Mouse (Mus musculus): ENCODE data around the gene Itpr2. TPM values are rescaled to one million over a fixed set of nuclear protein-coding genes. Genes with fewer than 3 reads are reported as not detected.

Itpr2 gene
- polyA plus RNA-seq, 1 experiment from 2014 or later, result 33.6 TPM

DNA sequence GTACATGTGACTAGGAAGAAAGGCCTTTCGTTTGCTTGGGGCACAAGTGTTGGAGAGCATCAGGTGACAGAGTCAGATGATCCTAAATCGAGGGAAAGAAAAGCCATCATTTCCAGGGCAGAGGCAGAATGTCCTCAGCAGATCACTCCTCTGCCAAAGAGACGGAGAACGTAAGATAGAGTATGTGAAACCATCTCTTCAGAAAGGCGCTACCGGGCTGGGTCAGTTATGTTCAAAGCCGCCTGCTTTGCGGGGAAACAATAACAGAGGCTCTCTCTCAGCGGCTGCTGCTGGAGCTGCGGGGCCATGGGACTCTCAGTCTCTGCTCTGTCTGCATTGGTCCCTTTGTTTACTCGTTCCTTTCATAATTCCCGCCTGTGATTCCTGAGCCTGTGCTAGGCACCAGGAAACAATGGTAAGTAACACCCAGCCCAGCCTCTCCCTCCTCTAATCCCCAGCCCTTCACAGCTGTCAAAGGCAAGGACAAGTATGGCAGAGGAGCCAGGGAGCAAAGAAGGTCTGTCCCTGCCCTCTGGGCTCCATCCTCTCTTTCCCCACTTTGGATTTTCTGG is 387.2 kb downstream of the Itpr2 start:
- H3K27me3 ChIP-seq (ENCODE audit: control insufficient read depth, insufficient read depth, low read length), result no peaks in the 10 kb centered on the region
- H3K4me2 ChIP-seq, result no peak overlapping the region; the same call in 1 of the 2 replicates
- WGBS (ENCODE audit: insufficient replicate concordance), result 26% methylated on average over 12 of the region's 12 CpGs
- H3K27ac ChIP-seq (ENCODE audit: low read depth, low read length), result no peak overlapping the region
- no peak overlapping the region for H3K4me3 ChIP-seq (ENCODE audit: low read depth, low read length)
- H3K9me3 ChIP-seq (replicated peaks; ENCODE audit: control insufficient read depth, low read length), result no peaks in the 10 kb centered on the region
- H3K36me3 ChIP-seq (ENCODE audit: control insufficient read depth, insufficient read depth, low read length), result no peaks in the 10 kb centered on the region
- no peak overlapping the region for H3K9ac ChIP-seq (ENCODE audit: low read depth, low read length)
- 0 out of 2 replicates have a peak, but pooled peaks cover 2% of the 10 kb centered on the region for H3K4me1 ChIP-seq (ENCODE audit: control insufficient read depth, insufficient read depth, low read length)
- no peak for ATAC-seq (replicated peaks; ENCODE audit: insufficient number of reproducible peaks, low FRiP score, low TSS enrichment)

DNA sequence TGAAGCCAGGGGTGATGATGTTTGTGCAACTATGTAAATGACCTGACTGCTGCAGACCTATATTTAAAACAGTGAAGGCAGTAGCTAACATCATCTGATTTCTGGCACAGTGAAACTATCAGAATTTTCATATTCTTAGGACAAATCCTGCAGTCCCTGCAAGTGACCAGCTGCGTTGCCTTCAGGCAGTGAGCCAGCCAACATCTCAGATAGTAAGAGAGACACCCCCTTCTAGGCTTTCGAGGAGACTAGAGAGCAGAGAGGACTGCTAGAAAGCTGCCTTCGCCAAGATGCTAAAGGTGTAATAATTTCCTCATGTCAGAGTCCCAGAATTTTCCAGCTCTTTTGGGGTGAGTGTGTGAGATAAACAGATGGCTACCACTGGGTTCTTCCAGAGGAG is 388.0 kb downstream of the Itpr2 start:
- H3K27me3 ChIP-seq (ENCODE audit: control insufficient read depth, insufficient read depth, low read length), result no peaks in the 10 kb centered on the region
- H3K9me3 ChIP-seq (replicated peaks; ENCODE audit: control insufficient read depth, low read length), result no peaks in the 10 kb centered on the region
- no peak overlapping the region for H3K4me3 ChIP-seq (ENCODE audit: low read depth, low read length)
- H3K4me2 ChIP-seq, result no peak overlapping the region
- 69% methylated on average over 3 of the region's 3 CpGs for WGBS (ENCODE audit: insufficient replicate concordance)
- H3K4me1 ChIP-seq (ENCODE audit: control insufficient read depth, insufficient read depth, low read length), result 0 out of 2 replicates have a peak, but pooled peaks cover 2% of the 10 kb centered on the region
- H3K36me3 ChIP-seq (ENCODE audit: control insufficient read depth, insufficient read depth, low read length), result no peaks in the 10 kb centered on the region
- no peak for ATAC-seq (replicated peaks; ENCODE audit: insufficient number of reproducible peaks, low FRiP score, low TSS enrichment)
- no peak overlapping the region for H3K27ac ChIP-seq (ENCODE audit: low read depth, low read length)
- H3K9ac ChIP-seq (ENCODE audit: low read depth, low read length), result no peak overlapping the region

GRCm38 (mm10) chr6:146113085-146113484 is 388.9 kb downstream of the Itpr2 start:
- H3K4me2 ChIP-seq, result no peak overlapping the region
- WGBS (ENCODE audit: insufficient replicate concordance), result 91% methylated on average over 4 of the region's 4 CpGs
- ATAC-seq (replicated peaks; ENCODE audit: insufficient number of reproducible peaks, low FRiP score, low TSS enrichment), result no peak
- H3K27me3 ChIP-seq (ENCODE audit: control insufficient read depth, insufficient read depth, low read length), result no peaks in the 10 kb centered on the region
- 0 out of 2 replicates have a peak, but pooled peaks cover 2% of the 10 kb centered on the region for H3K4me1 ChIP-seq (ENCODE audit: control insufficient read depth, insufficient read depth, low read length)
- H3K36me3 ChIP-seq (ENCODE audit: control insufficient read depth, insufficient read depth, low read length), result no peaks in the 10 kb centered on the region
- H3K4me3 ChIP-seq (ENCODE audit: low read depth, low read length), result no peak overlapping the region
- H3K9ac ChIP-seq (ENCODE audit: low read depth, low read length), result no peak overlapping the region
- no peak overlapping the region for H3K27ac ChIP-seq (ENCODE audit: low read depth, low read length)
- H3K9me3 ChIP-seq (replicated peaks; ENCODE audit: control insufficient read depth, low read length), result no peaks in the 10 kb centered on the region

- no peaks in the 10 kb centered on the region for H3K36me3 ChIP-seq (ENCODE audit: control insufficient read depth, insufficient read depth, low read length)
- 48% methylated on average over 7 of the region's 7 CpGs for WGBS (ENCODE audit: insufficient replicate concordance)
Measured at GRCm38 (mm10) chr6:146112211-146112610, 389.8 kb downstream of the Itpr2 start.

DNA sequence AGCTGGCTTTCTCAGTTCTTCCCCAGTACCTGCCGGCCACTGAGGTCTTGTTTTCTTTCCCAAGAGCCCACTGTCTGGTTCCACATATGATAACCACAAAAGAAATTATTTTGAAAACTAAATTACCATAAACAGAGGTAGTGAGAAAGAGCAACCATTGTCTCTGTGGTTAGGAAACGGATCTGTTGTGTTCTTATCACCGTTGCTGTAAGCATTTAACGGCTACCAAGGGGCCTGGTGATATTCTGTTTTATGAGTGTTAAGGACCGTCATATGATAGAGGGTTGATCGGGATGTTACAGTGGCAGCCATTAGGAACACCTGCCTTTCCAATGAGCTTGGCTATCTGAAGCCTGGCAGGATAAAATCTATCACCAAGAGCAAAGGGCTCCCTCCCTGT is 390.2 kb downstream of the Itpr2 start:
- H3K4me3 ChIP-seq (ENCODE audit: low read depth, low read length), result no peak overlapping the region
- no peaks in the 10 kb centered on the region for H3K36me3 ChIP-seq (ENCODE audit: control insufficient read depth, insufficient read depth, low read length)
- no peak overlapping the region for H3K27ac ChIP-seq (ENCODE audit: low read depth, low read length)
- H3K27me3 ChIP-seq (ENCODE audit: control insufficient read depth, insufficient read depth, low read length), result no peaks in the 10 kb centered on the region
- H3K9ac ChIP-seq (ENCODE audit: low read depth, low read length), result no peak overlapping the region
- H3K4me2 ChIP-seq, result no peak overlapping the region
- H3K9me3 ChIP-seq (replicated peaks; ENCODE audit: control insufficient read depth, low read length), result no peaks in the 10 kb centered on the region
- H3K4me1 ChIP-seq (ENCODE audit: control insufficient read depth, insufficient read depth, low read length), result 0 out of 2 replicates have a peak, but pooled peaks cover 2% of the 10 kb centered on the region
- 63% methylated on average over 6 of the region's 6 CpGs for WGBS (ENCODE audit: insufficient replicate concordance)
- ATAC-seq (replicated peaks; ENCODE audit: insufficient number of reproducible peaks, low FRiP score, low TSS enrichment), result no peak

More at GRCm38 (mm10) chr6:146112211-146112610, 389.8 kb downstream of the Itpr2 start:
- no peak overlapping the region for H3K9ac ChIP-seq (ENCODE audit: low read depth, low read length)
- no peak overlapping the region for H3K4me3 ChIP-seq (ENCODE audit: low read depth, low read length)
- H3K4me2 ChIP-seq, result no peak overlapping the region
- H3K4me1 ChIP-seq (ENCODE audit: control insufficient read depth, insufficient read depth, low read length), result 0 out of 2 replicates have a peak, but pooled peaks cover 2% of the 10 kb centered on the region
- no peaks in the 10 kb centered on the region for H3K27me3 ChIP-seq (ENCODE audit: control insufficient read depth, insufficient read depth, low read length)
- H3K27ac ChIP-seq (ENCODE audit: low read depth, low read length), result no peak overlapping the region
- no peaks in the 10 kb centered on the region for H3K9me3 ChIP-seq (replicated peaks; ENCODE audit: control insufficient read depth, low read length)
- no peak for ATAC-seq (replicated peaks; ENCODE audit: insufficient number of reproducible peaks, low FRiP score, low TSS enrichment)

DNA sequence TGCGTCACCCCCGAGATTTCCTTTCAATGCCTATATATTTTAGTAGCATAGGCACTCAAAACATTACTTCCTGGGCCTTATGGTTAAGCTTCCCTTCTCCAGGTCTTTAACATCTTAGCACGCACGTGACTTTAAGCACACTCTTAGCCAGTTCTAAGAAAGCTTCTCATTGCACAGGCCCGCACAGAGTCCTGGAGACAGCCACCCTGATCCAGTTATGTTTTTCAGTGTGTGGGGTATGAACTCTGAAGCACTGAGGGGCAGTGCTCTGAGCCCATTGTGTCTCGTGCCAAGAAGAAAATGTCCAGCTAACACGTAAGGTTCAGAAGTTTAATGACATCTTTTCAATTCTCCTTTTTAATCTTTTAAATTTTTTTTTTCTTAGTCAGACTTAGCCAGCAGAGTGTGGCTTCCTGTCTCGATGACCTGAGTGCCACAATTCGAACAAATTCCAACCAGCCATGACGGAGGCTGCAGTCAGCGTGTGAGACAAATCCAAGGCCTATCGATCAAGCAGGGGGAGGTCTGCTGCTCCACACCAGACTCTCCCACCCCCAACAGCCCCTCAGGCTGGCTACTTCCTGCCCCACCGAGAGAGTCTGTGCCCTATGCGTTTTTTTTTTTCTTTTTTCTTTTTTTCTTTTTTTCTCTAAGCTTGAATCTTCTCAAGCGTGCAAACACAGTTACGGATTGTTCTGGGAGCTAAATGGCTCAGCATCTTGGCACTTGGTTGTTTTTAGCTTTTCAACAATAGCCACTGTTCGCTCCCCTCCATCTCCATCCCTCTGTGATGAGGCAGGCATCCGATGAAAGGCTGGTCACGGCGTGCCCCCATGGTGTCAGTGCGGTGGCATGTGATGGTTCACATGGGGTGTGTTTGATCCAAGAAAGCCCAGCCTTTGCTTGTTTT is 390.9 kb downstream of the Itpr2 start:
- Histone ChIP-seq H3K4me3 (ENCODE audit: low read depth, low read length) (no peak overlapping the region), H3K27ac (ENCODE audit: low read depth, low read length) (no peak overlapping the region), H3K27me3 (ENCODE audit: control insufficient read depth, insufficient read depth, low read length) (no peaks in the 10 kb centered on the region), H3K36me3 (ENCODE audit: control insufficient read depth, insufficient read depth, low read length) (no peaks in the 10 kb centered on the region), H3K9ac (ENCODE audit: low read depth, low read length) (no peak overlapping the region), H3K9me3 (replicated peaks; ENCODE audit: control insufficient read depth, low read length) (no peaks in the 10 kb centered on the region), H3K4me2 (no peak overlapping the region), H3K4me1 (ENCODE audit: control insufficient read depth, insufficient read depth, low read length) (0 out of 2 replicates have a peak, but pooled peaks cover 2% of the 10 kb centered on the region)
- ATAC-seq (replicated peaks; ENCODE audit: insufficient number of reproducible peaks, low FRiP score, low TSS enrichment), result no peak
- WGBS (ENCODE audit: insufficient replicate concordance), result 62% methylated on average over 21 of the region's 21 CpGs

DNA sequence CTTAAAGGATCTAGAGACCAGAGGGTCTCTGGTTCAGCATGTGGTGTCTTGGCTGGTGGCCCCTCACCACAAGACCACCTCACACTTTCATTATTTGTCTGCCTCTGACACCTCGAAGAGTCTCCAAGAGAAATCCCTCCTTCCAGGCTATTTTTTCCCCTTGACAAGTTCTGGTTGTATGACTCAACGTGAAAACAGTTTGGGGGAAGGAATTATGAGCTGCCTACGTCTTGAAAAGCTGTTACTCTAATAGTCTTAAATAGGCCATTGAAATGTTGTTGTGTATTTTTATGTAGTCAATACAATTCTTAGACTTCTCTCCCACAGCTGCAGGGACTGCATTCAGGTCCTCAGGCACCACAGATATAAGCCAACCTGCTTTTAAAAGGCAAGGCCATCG is 391.6 kb downstream of the Itpr2 start:
- no peaks in the 10 kb centered on the region for H3K9me3 ChIP-seq (replicated peaks; ENCODE audit: control insufficient read depth, low read length)
- H3K36me3 ChIP-seq (ENCODE audit: control insufficient read depth, insufficient read depth, low read length), result no peaks in the 10 kb centered on the region
- H3K4me2 ChIP-seq, result no peak overlapping the region
- no peak for ATAC-seq (replicated peaks; ENCODE audit: insufficient number of reproducible peaks, low FRiP score, low TSS enrichment)
- 59% methylated on average over 4 of the region's 4 CpGs for WGBS (ENCODE audit: insufficient replicate concordance)
- no peaks in the 10 kb centered on the region for H3K27me3 ChIP-seq (ENCODE audit: control insufficient read depth, insufficient read depth, low read length)
- no peak overlapping the region for H3K4me3 ChIP-seq (ENCODE audit: low read depth, low read length)
- H3K27ac ChIP-seq (ENCODE audit: low read depth, low read length), result no peak overlapping the region
- 0 out of 2 replicates have a peak, but pooled peaks cover 2% of the 10 kb centered on the region for H3K4me1 ChIP-seq (ENCODE audit: control insufficient read depth, insufficient read depth, low read length)
- H3K9ac ChIP-seq (ENCODE audit: low read depth, low read length), result no peak overlapping the region

DNA sequence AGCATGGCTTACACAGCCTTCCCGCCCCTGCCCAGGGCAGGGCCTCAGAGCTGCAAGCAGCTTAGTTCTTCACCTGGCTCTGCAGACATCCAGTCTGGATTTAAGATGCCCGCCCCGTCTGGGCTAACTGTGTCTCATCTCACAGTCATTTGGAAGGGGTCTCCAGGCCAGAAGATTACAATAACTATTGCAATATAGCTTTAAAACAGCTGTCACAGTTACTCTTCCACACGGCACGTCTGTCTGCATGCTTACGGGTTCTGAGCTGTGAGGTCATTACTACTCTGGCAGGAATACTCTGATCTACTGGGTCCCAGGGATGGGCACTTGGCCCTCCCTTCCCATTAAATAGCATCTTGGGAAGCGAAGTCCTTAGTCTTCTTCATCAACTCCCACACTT is 393.3 kb downstream of the Itpr2 start:
- Histone ChIP-seq H3K27me3 (ENCODE audit: control insufficient read depth, insufficient read depth, low read length) (no peaks in the 10 kb centered on the region), H3K4me1 (ENCODE audit: control insufficient read depth, insufficient read depth, low read length) (0 out of 2 replicates have a peak, but pooled peaks cover 2% of the 10 kb centered on the region), H3K4me3 (ENCODE audit: low read depth, low read length) (no peak overlapping the region), H3K9ac (ENCODE audit: low read depth, low read length) (no peak overlapping the region), H3K4me2 (no peak overlapping the region), H3K9me3 (replicated peaks; ENCODE audit: control insufficient read depth, low read length) (no peaks in the 10 kb centered on the region), H3K36me3 (ENCODE audit: control insufficient read depth, insufficient read depth, low read length) (no peaks in the 10 kb centered on the region), H3K27ac (ENCODE audit: low read depth, low read length) (no peak overlapping the region)
- 63% methylated on average over 7 of the region's 7 CpGs for WGBS (ENCODE audit: insufficient replicate concordance)
- no peak for ATAC-seq (replicated peaks; ENCODE audit: insufficient number of reproducible peaks, low FRiP score, low TSS enrichment)

Measured in heart, embryonic 11.5 days (tissue).